In genomic region chr7:48772060-48772734, GRCm38 (mm10) we compare ENCODE assay signal across 20 mouse cellular contexts.
"Had no signal": no experiment of that assay in that cellular context is flagged by ENCODE, and none has a peak within 500 bp of the region (broad histone marks: within the 10 kb centered on the region; RNA-seq: fewer than 3 reads in every experiment).

No protein-coding gene starts in this region.

- H3K27ac ChIP-seq: liver, embryonic 15.5 days; midbrain, embryonic 10.5 days; midbrain, embryonic 12.5 days; neural tube, embryonic 13.5 days; stomach, embryonic 15.5 days; stomach, postnatal 0 days had no signal

- H3K4me3 ChIP-seq: liver, embryonic 15.5 days; midbrain, embryonic 10.5 days; midbrain, embryonic 12.5 days; myocyte; neural tube, embryonic 13.5 days; stomach, embryonic 15.5 days had no signal

- H3K36me3 ChIP-seq: liver, embryonic 15.5 days; midbrain, embryonic 10.5 days; midbrain, embryonic 12.5 days; neural tube, embryonic 13.5 days; stomach, embryonic 15.5 days had no signal

- H3K9ac ChIP-seq: liver, embryonic 15.5 days; liver, postnatal 0 days; lung, embryonic 14.5 days; midbrain, embryonic 12.5 days; neural tube, embryonic 13.5 days; stomach, embryonic 15.5 days had no signal

- ATAC-seq: liver, postnatal 0 days; midbrain, embryonic 16.5 days had no signal

- DNase-seq: liver, postnatal 0 days; lung, embryonic 14.5 days; lung, postnatal 10 days; lung, postnatal 4 days; midbrain, embryonic 14.5 days; retina, postnatal 1 day; right cerebral cortex, adult 18-20 months; right cerebral cortex, postnatal 25 days; right cerebral cortex, postnatal 4 days; thymus, adult 2 months; thymus, postnatal 25 days; thymus, postnatal 4 days had no signal

- H3K4me1 ChIP-seq: liver, embryonic 15.5 days; midbrain, embryonic 10.5 days; midbrain, embryonic 12.5 days; neural tube, embryonic 13.5 days; stomach, embryonic 15.5 days had no signal

- H3K27me3 ChIP-seq: liver, embryonic 15.5 days; midbrain, embryonic 12.5 days; neural tube, embryonic 13.5 days; stomach, embryonic 15.5 days had no signal

- H3K4me2 ChIP-seq: liver, embryonic 15.5 days; lung, embryonic 14.5 days; midbrain, embryonic 12.5 days; neural tube, embryonic 13.5 days; stomach, embryonic 15.5 days had no signal

- H3K9me3 ChIP-seq: liver, embryonic 15.5 days; midbrain, embryonic 10.5 days; midbrain, embryonic 12.5 days; neural tube, embryonic 13.5 days; stomach, embryonic 15.5 days had no signal
